Mouse (Mus musculus): ENCODE measurements around the gene Cog7.

DNA sequence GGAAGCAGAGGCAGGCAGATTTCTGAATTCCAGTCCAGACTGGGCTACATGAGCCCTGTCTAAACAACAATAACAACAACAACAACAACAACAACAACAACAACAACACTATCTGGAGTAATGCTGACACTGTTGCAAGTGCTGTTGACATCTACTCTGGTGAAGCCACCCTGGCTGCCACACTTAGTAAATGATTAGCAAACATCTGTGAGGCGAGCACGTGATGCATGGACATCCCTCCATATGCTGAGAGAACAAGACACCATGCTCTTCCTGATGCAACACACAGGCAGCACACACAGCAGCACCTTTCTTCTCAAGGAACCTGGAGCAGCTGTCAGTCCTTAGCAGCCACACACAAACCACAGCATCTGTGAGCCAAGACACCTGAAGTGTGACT, 53.6 kb downstream of the Cog7 start:
- no peak for TF ChIP-seq CTCF (IDR thresholded peaks at IDR 0.05; ENCODE audit: low read depth, low read length)
- no peak for TF ChIP-seq TAL1 (conservative IDR thresholded peaks at IDR 0.05; ENCODE audit: low read depth, low read length)
- TF ChIP-seq POLR2AphosphoS5 (IDR thresholded peaks at IDR 0.05; ENCODE audit: insufficient replicate concordance, low read depth, low read length): no peak

All from G1E (cell line).